Mouse (Mus musculus): Measurements from ENCODE around the gene Ackr4.

GRCm38 (mm10) chr9:104107482-104107881 is 19.3 kb downstream of the Ackr4 start:
- TF ChIP-seq FLI1 (IDR thresholded peaks at IDR 0.05; ENCODE audit: low read length) (no peak), GATA1 (IDR thresholded peaks at IDR 0.05; ENCODE audit: borderline replicate concordance, low read length) (no peak)

Data from megakaryocyte, embryonic 14.5 days (primary cell).